Mouse (Mus musculus): ENCODE measurements around the gene Ecm1.

- no peak for TF ChIP-seq EP300 (IDR thresholded peaks at IDR 0.05; ENCODE audit: low read depth)
- no peak for TF ChIP-seq CTCF (IDR thresholded peaks at IDR 0.05; ENCODE audit: low read depth)
These were observed 45.3 kb downstream of the Ecm1 start for GRCm38 (mm10) chr3:95693821-95694807.
